ENCODE assay signal across 15 mouse cellular contexts in the genomic region with DNA sequence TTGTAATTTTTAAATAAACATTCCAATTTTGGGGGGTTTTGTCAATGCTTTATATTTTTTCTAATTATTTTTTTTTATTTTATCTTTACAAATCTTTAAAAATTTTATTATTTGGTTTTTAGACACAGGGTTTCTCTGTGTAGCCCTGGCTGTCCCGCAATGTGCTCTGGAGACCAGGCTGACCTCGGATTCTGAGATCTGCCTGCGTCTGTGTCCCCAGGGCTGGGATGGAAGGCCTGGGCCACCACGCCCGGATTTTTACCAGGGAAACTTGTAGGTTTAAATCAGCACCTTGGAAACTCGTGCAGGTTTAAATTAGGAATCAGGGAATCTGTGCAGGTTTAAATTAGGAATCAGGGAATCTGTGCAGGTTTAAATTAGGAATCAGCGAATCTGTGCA. TPM values are rescaled to one million over a fixed set of nuclear protein-coding genes. Genes with fewer than 3 reads are reported as not detected.
DNase-seq lines count a peak whose midpoint lies in the region.
"Had no signal": no experiment of that assay in that cellular context is flagged by ENCODE, and none has a peak within 500 bp of the region (broad histone marks: within the 10 kb centered on the region; RNA-seq: fewer than 3 reads in every experiment).

No protein-coding gene starts in this region.

- peak; percentile 20 for DNase-seq in adrenal gland, adult 8-10 months
- DNase-seq in frontal cortex, postnatal 10 days (ENCODE audit: low spot score in 2 of 2) = peak; percentile 10 to 25
- peak; percentile 22 for DNase-seq in heart, postnatal 4 days
- peak; percentile 25 for DNase-seq in right cerebral cortex, adult 18-20 months
- DNase-seq in spleen, adult 18-20 months = peak; percentile 19 to 20
- peak; percentile 12 for DNase-seq in thymus, postnatal 25 days
- peak; percentile 17 to 69 for DNase-seq in urinary bladder, postnatal 4 days (ENCODE audit: low spot score in 2 of 2)

RNA-seq across cellular contexts. Expression of a gene that starts 37.1 kb away (rescaled TPM):
- total RNA-seq in adrenal gland, adult 8-10 months (2022) = not detected
- not detected for total RNA-seq in heart, postnatal 4 days (2021)
- total RNA-seq: adrenal gland, postnatal 10 days; adrenal gland, postnatal 4 days; CH12.LX; forebrain, postnatal 0 days; gastrocnemius, adult 8-10 months; gastrocnemius, postnatal 36 days; heart, adult 18-20 months; heart, postnatal 14 days had no signal

Comparison
In these comparisons a context has a peak if more than half of its experiments do, and no peak if none do; other contexts are left out.
1. Peak in every context shown above with its lines: DNase-seq.